Mouse (Mus musculus) stomach, adult 2 months (tissue): ENCODE results near the gene Ddah2. TPM values are rescaled to one million over a fixed set of nuclear protein-coding genes. Genes with fewer than 3 reads are reported as not detected.

Source experiments
- polyA plus RNA-seq: library from polyadenylated mRNA; depleted of rRNA; stranded (reverse); fragments of >200 nt; gene quantifications from 2 replicates; pipeline ENCODE4 v1.2.3, GENCODE M21; 2012; rRNA removed

The Ddah2 gene
- 16.3 and 20.7 TPM in 2 replicates for polyA plus RNA-seq

GRCm38 (mm10) chr17:35058911-35059892 lies at the start of gene Ddah2:
Gene Ddah2, plus strand, starts transcription at chr17:35059035.

GRCm38 (mm10) chr17:35016376-35016775 lies 42.5 kb upstream of the Ddah2 start, which contains the start of gene Vwa7:
Gene Vwa7, plus strand, starts transcription at chr17:35016579.

GRCm38 (mm10) chr17:35027277-35028068 lies 31.4 kb upstream of the Ddah2 start, which contains the start of gene Sapcd1:
Gene Sapcd1, minus strand, starts transcription at chr17:35028016.

GRCm38 (mm10) chr17:35046681-35047455 lies 12.0 kb upstream of the Ddah2 start, which contains the start of gene Msh5:
Gene Msh5, minus strand, starts transcription at chr17:35046745.

GRCm38 (mm10) chr17:35049561-35050016 lies 9.2 kb upstream of the Ddah2 start, which contains the start of gene Clic1:
Gene Clic1, plus strand, starts transcription at chr17:35049966.

GRCm38 (mm10) chr17:35064951-35065947 lies 6.4 kb downstream of the Ddah2 start, which contains the start of gene Ly6g6c:
Gene Ly6g6c, plus strand, starts transcription at chr17:35065388.

GRCm38 (mm10) chr17:35066084-35066483 lies 7.2 kb downstream of the Ddah2 start, which contains the start of gene Mpig6b:
Gene Mpig6b, minus strand, starts transcription at chr17:35066184.

GRCm38 (mm10) chr17:35076507-35077176 lies 17.8 kb downstream of the Ddah2 start, which contains the start of gene Ly6g6e:
Gene Ly6g6e, plus strand, starts transcription at chr17:35076902.

GRCm38 (mm10) chr17:35077786-35078233 lies 19.0 kb downstream of the Ddah2 start, which contains the start of gene Ly6g6d:
Gene Ly6g6d, minus strand, starts transcription at chr17:35078065.

GRCm38 (mm10) chr17:35085208-35085865 lies 26.5 kb downstream of the Ddah2 start, which contains the start of gene Ly6g6f:
Gene Ly6g6f, minus strand, starts transcription at chr17:35085610.

GRCm38 (mm10) chr17:35088825-35089644 lies 30.2 kb downstream of the Ddah2 start, which contains the start of gene Abhd16a:
Gene Abhd16a, plus strand, starts transcription at chr17:35089263.

GRCm38 (mm10) chr17:35108097-35108496 lies 49.3 kb downstream of the Ddah2 start, which contains the start of gene Ly6g5c:
Gene Ly6g5c, plus strand, starts transcription at chr17:35108279.

Other genes starting within 250 kb of the Ddah2 start
- 31.6 and 34.6 TPM in 2 replicates for gene Stk19, start 222.1 kb upstream of the Ddah2 start, polyA plus RNA-seq
- gene Dxo, start 222.0 kb upstream of the Ddah2 start, polyA plus RNA-seq = 34.4 and 36.4 TPM in 2 replicates
- gene Skiv2l, start 208.8 kb upstream of the Ddah2 start, polyA plus RNA-seq = 44.5 and 47.7 TPM in 2 replicates
- 11.5 and 13.1 TPM in 2 replicates for gene Nelfe, start 208.6 kb upstream of the Ddah2 start, polyA plus RNA-seq
- 1.7 and 2.0 TPM in 2 replicates for gene Cfb, start 196.5 kb upstream of the Ddah2 start, polyA plus RNA-seq
- gene Zbtb12, start 179.6 kb upstream of the Ddah2 start, polyA plus RNA-seq = 3.6 and 3.9 TPM in 2 replicates
- gene Gm20547, start 177.0 kb upstream of the Ddah2 start, polyA plus RNA-seq = not detected in 2 replicates
- gene C2, start 160.8 kb upstream of the Ddah2 start, polyA plus RNA-seq = 1.9 and 2.3 TPM in 2 replicates
- 126 and 127 TPM in 2 replicates for gene Ehmt2, start 160.6 kb upstream of the Ddah2 start, polyA plus RNA-seq
- gene Slc44a4, start 144.6 kb upstream of the Ddah2 start, polyA plus RNA-seq = 48.6 and 48.7 TPM in 2 replicates
- gene Neu1, start 127.8 kb upstream of the Ddah2 start, polyA plus RNA-seq = 30.4 and 43.8 TPM in 2 replicates
- gene Hspa1b, start 99.8 kb upstream of the Ddah2 start, polyA plus RNA-seq = 31.1 and 45.6 TPM in 2 replicates
- not detected in 2 replicates for gene Gm20481, start 89.1 kb upstream of the Ddah2 start, polyA plus RNA-seq
- 16.4 and 25.7 TPM in 2 replicates for gene Hspa1a, start 86.9 kb upstream of the Ddah2 start, polyA plus RNA-seq
- gene Hspa1l, start 86.3 kb upstream of the Ddah2 start, polyA plus RNA-seq = 0.34 and 0.59 TPM in 2 replicates
- gene Lsm2, start 77.2 kb upstream of the Ddah2 start, polyA plus RNA-seq = 43.9 and 62.3 TPM in 2 replicates
- gene Vars, start 58.0 kb upstream of the Ddah2 start, polyA plus RNA-seq = 95.5 and 126 TPM in 2 replicates
- gene Vwa7, start 42.5 kb upstream of the Ddah2 start, polyA plus RNA-seq = 1.9 and 2.2 TPM in 2 replicates
- gene Sapcd1, start 31.0 kb upstream of the Ddah2 start, polyA plus RNA-seq = 0.58 and 1.9 TPM in 2 replicates
- gene Msh5, start 12.3 kb upstream of the Ddah2 start, polyA plus RNA-seq = 2.6 and 5.6 TPM in 2 replicates
- 131 and 147 TPM in 2 replicates for gene Clic1, start 9.1 kb upstream of the Ddah2 start, polyA plus RNA-seq
- gene Ly6g6c, start 6.4 kb downstream of the Ddah2 start, polyA plus RNA-seq = 243 and 312 TPM in 2 replicates
- gene Mpig6b, start 7.1 kb downstream of the Ddah2 start, polyA plus RNA-seq = 0.42 and 0.65 TPM in 2 replicates
- gene Ly6g6e, start 17.9 kb downstream of the Ddah2 start, polyA plus RNA-seq = 99.6 and 112 TPM in 2 replicates
- 5.1 and 6.4 TPM in 2 replicates for gene Ly6g6d, start 19.0 kb downstream of the Ddah2 start, polyA plus RNA-seq
- gene Ly6g6f, start 26.6 kb downstream of the Ddah2 start, polyA plus RNA-seq = 1.2 and 2.0 TPM in 2 replicates
- 88.7 and 152 TPM in 2 replicates for gene Abhd16a, start 30.2 kb downstream of the Ddah2 start, polyA plus RNA-seq
- gene Ly6g5c, start 49.2 kb downstream of the Ddah2 start, polyA plus RNA-seq = 1.4 TPM in 1 of 2 replicates, not detected in the other
- 1.2 and 2.2 TPM in 2 replicates for gene Ly6g5b, start 56.4 kb downstream of the Ddah2 start, polyA plus RNA-seq
- 9.3 and 11.8 TPM in 2 replicates for gene Gpank1, start 62.4 kb downstream of the Ddah2 start, polyA plus RNA-seq
- 258 and 301 TPM in 2 replicates for gene Csnk2b, start 63.0 kb downstream of the Ddah2 start, polyA plus RNA-seq
- 13.7 and 19.0 TPM in 2 replicates for gene D17H6S53E, start 67.3 kb downstream of the Ddah2 start, polyA plus RNA-seq
- gene Apom, start 73.0 kb downstream of the Ddah2 start, polyA plus RNA-seq = 0.08 and 0.20 TPM in 2 replicates
- gene Bag6, start 76.1 kb downstream of the Ddah2 start, polyA plus RNA-seq = 92.9 and 94.1 TPM in 2 replicates
- 262 and 284 TPM in 2 replicates for gene Prrc2a, start 105.9 kb downstream of the Ddah2 start, polyA plus RNA-seq
- 0.11 and 0.48 TPM in 2 replicates for gene Aif1, start 117.0 kb downstream of the Ddah2 start, polyA plus RNA-seq
- gene Lst1, start 129.4 kb downstream of the Ddah2 start, polyA plus RNA-seq = 3.7 and 6.5 TPM in 2 replicates
- 1.5 and 5.7 TPM in 2 replicates for gene Ltb, start 135.4 kb downstream of the Ddah2 start, polyA plus RNA-seq
- gene Tnf, start 143.0 kb downstream of the Ddah2 start, polyA plus RNA-seq = 0.24 and 0.42 TPM in 2 replicates
- gene Lta, start 146.3 kb downstream of the Ddah2 start, polyA plus RNA-seq = 0.10 and 0.36 TPM in 2 replicates
- gene Gm16181, start 161.8 kb downstream of the Ddah2 start, polyA plus RNA-seq = 0.42 TPM in 1 of 2 replicates, not detected in the other
- 1.3 and 1.7 TPM in 2 replicates for gene Atp6v1g2, start 174.6 kb downstream of the Ddah2 start, polyA plus RNA-seq
- gene Nfkbil1, start 176.8 kb downstream of the Ddah2 start, polyA plus RNA-seq = 15.7 and 37.5 TPM in 2 replicates
- 74.9 and 91.6 TPM in 2 replicates for gene Ddx39b, start 182.7 kb downstream of the Ddah2 start, polyA plus RNA-seq
- gene H2-D1, start 203.7 kb downstream of the Ddah2 start, polyA plus RNA-seq = 243 and 319 TPM in 2 replicates